Mouse (Mus musculus) embryonic fibroblast, embryonic 13.5 days (primary cell): ENCODE measurements around the gene Cadm4.

Experiments used
- CTCF ChIP-seq: IDR thresholded peaks from 2 replicates; pipeline ENCODE4 v1.5.1; 2011; ENCODE audit warnings: mild to moderate bottlenecking, control low read depth, low read length, moderate library complexity, borderline replicate concordance; ENCODE audit not compliant: insufficient read depth
- POLR2A ChIP-seq: IDR thresholded peaks from 2 replicates; pipeline ENCODE4 v1.6.1; 2011; ENCODE audit warnings: low read depth, mild to moderate bottlenecking, control low read depth, low read length, moderate library complexity

DNA sequence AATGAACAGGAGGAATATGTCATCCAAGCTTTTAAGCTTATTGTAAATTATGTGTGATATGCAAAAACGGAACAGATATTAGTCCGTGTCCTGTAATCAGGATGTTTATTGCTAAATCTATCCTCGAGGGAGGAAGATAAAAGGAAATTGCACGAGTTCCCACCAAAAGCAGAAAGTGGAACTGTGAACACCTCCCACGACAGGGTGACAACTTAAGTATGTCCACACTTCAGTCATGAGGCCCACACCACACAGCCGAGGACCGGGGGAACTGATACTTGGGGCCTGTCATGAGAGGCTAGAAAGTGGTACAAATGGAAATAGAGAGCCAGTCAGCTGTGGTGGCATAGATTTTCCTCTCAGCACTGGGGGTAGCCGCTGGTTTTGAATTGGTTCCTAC lies 39.5 kb upstream of the Cadm4 start:
- TF ChIP-seq CTCF (no peak), POLR2A (no peak)
